Mouse (Mus musculus) layer of hippocampus, postnatal 25 days (tissue): ENCODE data around the gene Gm1043. TPM values are rescaled to one million over a fixed set of nuclear protein-coding genes. Genes with fewer than 3 reads are reported as not detected.

Experiments used
- total RNA-seq, 2 experiments: library from RNA; stranded (reverse); gene quantifications; 2 replicates each; pipeline ENCODE4 v1.2.3; 2021

Gm1043 gene
- total RNA-seq, 2 experiments from 2014 or later, result 21.4 to 28.8 TPM

Other genes starting within 250 kb of the Gm1043 start
- 100 to 1,000 TPM; 388 to 418 TPM for gene Ppp2r2c, start 216.9 kb upstream of the Gm1043 start, total RNA-seq
- gene Wfs1, start 96.2 kb upstream of the Gm1043 start, total RNA-seq, result 100 to 1,000 TPM; 191 to 192 TPM
- 100 to 1,000 TPM; 252 to 276 TPM for gene Crmp1, start 156.6 kb downstream of the Gm1043 start, total RNA-seq